Mouse (Mus musculus) embryonic facial prominence, embryonic 15.5 days (tissue): Measurements from ENCODE around the gene Olfr688. TPM values are rescaled to one million over a fixed set of nuclear protein-coding genes. Genes with fewer than 3 reads are reported as not detected.

Source experiments
- ATAC-seq: fragments of 200-750 bp; cut with Nextera tagmentation; 2 replicates; pipeline ENCODE4 v1.8.0; 2017; ENCODE audit warnings: low read depth, moderate TSS enrichment; ENCODE audit not compliant: insufficient number of reproducible peaks, low FRiP score, low TSS enrichment
- H3K27ac ChIP-seq: fragments of 300-500 bp; sonication (generic); replicated peaks from 2 replicates; pipeline ENCODE4 v1.5.1; 2015; ENCODE audit warnings: mild to moderate bottlenecking, inconsistent platforms
- H3K27me3 ChIP-seq: fragments of 300-500 bp; sonication (generic); 2 replicates; pipeline ENCODE4 v1.6.1; 2015; ENCODE audit warnings: inconsistent platforms
- H3K36me3 ChIP-seq: fragments of 300-500 bp; sonication (generic); 2 replicates; pipeline ENCODE4 v1.6.1; 2015; ENCODE audit warnings: mild to moderate bottlenecking, inconsistent platforms
- H3K4me1 ChIP-seq: fragments of 300-500 bp; sonication (generic); 2 replicates; pipeline ENCODE4 v1.6.1; 2015; ENCODE audit warnings: inconsistent platforms
- H3K4me2 ChIP-seq: fragments of 300-500 bp; sonication (generic); replicated peaks from 2 replicates; pipeline ENCODE4 v1.6.1; 2015; ENCODE audit warnings: mild to moderate bottlenecking, inconsistent platforms
- H3K4me3 ChIP-seq: fragments of 300-500 bp; sonication (generic); replicated peaks from 2 replicates; pipeline ENCODE4 v1.5.1; 2015; ENCODE audit warnings: mild to moderate bottlenecking, inconsistent platforms
- H3K9ac ChIP-seq: fragments of 300-500 bp; sonication (generic); 2 replicates; pipeline ENCODE4 v1.6.1; 2015; ENCODE audit warnings: inconsistent platforms
- H3K9me3 ChIP-seq: fragments of 300-500 bp; sonication (generic); replicated peaks from 2 replicates; pipeline ENCODE4 v1.6.1; 2016; ENCODE audit warnings: inconsistent platforms
- WGBS: fragments of 180-500 bp; shearing (Covaris S2); methylation state at CpG from one replicate; pipeline ENCODE4 v1.1.7; 2015; 5-methylcytosine and 5-hydroxymethylcytosine counted together
- polyA plus RNA-seq: library from polyadenylated mRNA; unstranded; fragments of >200 nt; fragmentation: Nextera tagmentation; extraction: Ambion mirVana; gene quantifications from 2 replicates; pipeline ENCODE4 v1.2.1, GENCODE M21; 2015

The Olfr688 gene
- 0.17 TPM in 1 of 2 replicates, not detected in the other for polyA plus RNA-seq

DNA sequence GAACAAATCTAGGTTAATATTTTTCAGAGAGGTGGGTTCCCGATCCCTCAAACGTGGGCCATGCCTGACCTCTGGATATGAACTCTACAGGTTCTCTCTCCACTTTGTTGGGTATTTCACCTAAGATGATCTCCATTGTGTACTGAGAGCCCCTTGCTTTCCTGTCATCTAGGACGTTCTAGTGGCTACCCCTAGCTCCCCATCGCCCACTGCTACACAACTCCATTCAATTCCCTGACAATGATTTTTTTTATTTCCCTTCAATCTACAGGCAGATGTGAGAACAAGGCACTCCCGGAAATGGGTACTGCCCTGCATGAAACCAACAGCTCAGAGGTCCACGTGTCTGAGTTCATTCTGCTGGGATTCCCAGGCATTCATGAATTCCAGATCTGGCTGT is at the start of gene Olfr688:
Olfr688 (plus strand) TSS at position 301 of the 400 bp plus-strand sequence.
- Histone ChIP-seq H3K9ac (no peak within 1 kb of the TSS), H3K4me2 (no peak within 1 kb of the TSS), H3K27me3 (no peaks in the 10 kb centered on the region), H3K27ac (no peak within 1 kb of the TSS), H3K4me3 (no peak within 1 kb of the TSS), H3K36me3 (no peaks in the 10 kb centered on the region), H3K9me3 (no peaks in the 10 kb centered on the region), H3K4me1 (no peaks in the 10 kb centered on the region)
- ATAC-seq: no peak
- WGBS: 70% methylated on average over 6 of the region's 6 CpGs

DNA sequence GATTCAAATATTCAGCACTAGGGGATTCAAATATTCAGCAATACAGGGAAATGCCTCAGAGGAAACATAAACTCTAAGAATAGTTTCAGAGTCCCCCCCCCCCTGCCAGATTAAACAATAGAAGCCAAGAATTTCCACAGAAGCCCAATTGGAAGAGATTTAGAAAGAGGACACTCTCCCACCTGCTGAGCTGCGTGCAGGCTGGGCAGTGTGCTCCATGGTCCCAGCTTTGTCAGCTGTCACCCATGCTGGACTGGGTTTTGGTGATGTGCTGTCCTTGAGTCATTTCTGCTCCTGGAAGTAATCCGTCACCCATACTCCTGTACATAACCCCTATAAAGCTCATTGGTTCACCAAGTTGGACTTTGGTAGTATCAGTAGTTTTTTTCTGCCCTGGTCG is 40.2 kb upstream of the Olfr688 start:
- H3K9me3 ChIP-seq: no peaks in the 10 kb centered on the region
- no peak overlapping the region for H3K27ac ChIP-seq
- H3K36me3 ChIP-seq: no peaks in the 10 kb centered on the region
- no peak overlapping the region for H3K9ac ChIP-seq
- ATAC-seq: no peak
- WGBS: 83% methylated on average over 3 of the region's 3 CpGs
- H3K4me1 ChIP-seq: no peaks in the 10 kb centered on the region
- no peaks in the 10 kb centered on the region for H3K27me3 ChIP-seq
- H3K4me2 ChIP-seq: no peak overlapping the region
- H3K4me3 ChIP-seq: no peak overlapping the region

GRCm38 (mm10) chr7:105248197-105248596 is 39.7 kb upstream of the Olfr688 start:
- ATAC-seq: no peak
- no peaks in the 10 kb centered on the region for H3K36me3 ChIP-seq
- no peaks in the 10 kb centered on the region for H3K4me1 ChIP-seq
- WGBS: 67% methylated on average over 1 of the region's 1 CpGs
- H3K4me3 ChIP-seq: no peak overlapping the region
- no peak overlapping the region for H3K9ac ChIP-seq
- H3K27me3 ChIP-seq: no peaks in the 10 kb centered on the region
- no peak overlapping the region for H3K4me2 ChIP-seq
- H3K9me3 ChIP-seq: no peaks in the 10 kb centered on the region
- H3K27ac ChIP-seq: no peak overlapping the region

DNA sequence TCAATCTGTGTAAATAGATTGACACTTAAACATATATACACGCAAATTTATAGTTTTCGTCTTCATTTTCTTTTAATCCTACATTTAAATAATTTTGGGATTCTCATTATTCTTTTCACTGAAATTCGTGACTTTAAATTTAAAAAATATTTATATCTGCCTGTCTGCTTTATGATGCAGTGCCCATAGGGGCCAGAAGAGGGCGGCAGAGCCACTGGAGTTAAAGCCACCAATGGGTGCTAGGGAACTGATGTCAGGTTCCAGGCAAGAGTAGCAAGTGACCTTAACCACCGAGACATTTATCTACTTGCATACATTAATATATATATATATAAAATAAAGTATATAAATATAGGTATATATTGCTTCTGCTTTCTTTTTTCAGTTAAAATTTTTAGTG is 31.2 kb upstream of the Olfr688 start:
- no peak for ATAC-seq
- no peaks in the 10 kb centered on the region for H3K9me3 ChIP-seq
- no peak overlapping the region for H3K9ac ChIP-seq
- 61% methylated on average over 5 of the region's 5 CpGs for WGBS
- H3K4me2 ChIP-seq: no peak overlapping the region
- H3K27ac ChIP-seq: no peak overlapping the region
- no peaks in the 10 kb centered on the region for H3K27me3 ChIP-seq
- no peaks in the 10 kb centered on the region for H3K4me1 ChIP-seq
- H3K4me3 ChIP-seq: no peak overlapping the region
- H3K36me3 ChIP-seq: no peaks in the 10 kb centered on the region

- Histone ChIP-seq H3K36me3 (no peaks in the 10 kb centered on the region), H3K4me1 (no peaks in the 10 kb centered on the region), H3K27me3 (no peaks in the 10 kb centered on the region), H3K4me2 (no peak overlapping the region), H3K4me3 (no peak overlapping the region), H3K9me3 (no peaks in the 10 kb centered on the region), H3K27ac (no peak overlapping the region), H3K9ac (no peak overlapping the region)
- WGBS: 64% methylated on average over 7 of the region's 7 CpGs
- ATAC-seq: no peak; the same call in 1 of the 2 replicates
Observed at GRCm38 (mm10) chr7:105272426-105272825, 15.5 kb upstream of the Olfr688 start.

- Histone ChIP-seq H3K27me3 (no peaks in the 10 kb centered on the region), H3K4me3 (no peak overlapping the region), H3K9me3 (no peaks in the 10 kb centered on the region), H3K36me3 (no peaks in the 10 kb centered on the region), H3K9ac (no peak overlapping the region), H3K4me2 (no peak overlapping the region), H3K4me1 (no peaks in the 10 kb centered on the region), H3K27ac (no peak overlapping the region)
- no peak for ATAC-seq
Observed at GRCm38 (mm10) chr7:105290051-105290450, 2.2 kb downstream of the Olfr688 start.

GRCm38 (mm10) chr7:105310865-105311264 is 23.0 kb downstream of the Olfr688 start, which contains the start of gene Olfr689:
Olfr689 (plus strand) TSS chr7:105311165.
- H3K27me3 ChIP-seq: no peaks in the 10 kb centered on the region
- no peak within 1 kb of the TSS for H3K4me3 ChIP-seq
- 65% methylated on average over 1 of the region's 1 CpGs for WGBS
- no peaks in the 10 kb centered on the region for H3K9me3 ChIP-seq
- H3K4me2 ChIP-seq: no peak within 1 kb of the TSS
- no peak within 1 kb of the TSS for H3K27ac ChIP-seq
- no peaks in the 10 kb centered on the region for H3K36me3 ChIP-seq
- no peaks in the 10 kb centered on the region for H3K4me1 ChIP-seq
- ATAC-seq: no peak
- no peak within 1 kb of the TSS for H3K9ac ChIP-seq

- 73% methylated on average over 2 of the region's 2 CpGs for WGBS
- ATAC-seq: no peak
Observed at GRCm38 (mm10) chr7:105325302-105325701, 37.4 kb downstream of the Olfr688 start.

DNA sequence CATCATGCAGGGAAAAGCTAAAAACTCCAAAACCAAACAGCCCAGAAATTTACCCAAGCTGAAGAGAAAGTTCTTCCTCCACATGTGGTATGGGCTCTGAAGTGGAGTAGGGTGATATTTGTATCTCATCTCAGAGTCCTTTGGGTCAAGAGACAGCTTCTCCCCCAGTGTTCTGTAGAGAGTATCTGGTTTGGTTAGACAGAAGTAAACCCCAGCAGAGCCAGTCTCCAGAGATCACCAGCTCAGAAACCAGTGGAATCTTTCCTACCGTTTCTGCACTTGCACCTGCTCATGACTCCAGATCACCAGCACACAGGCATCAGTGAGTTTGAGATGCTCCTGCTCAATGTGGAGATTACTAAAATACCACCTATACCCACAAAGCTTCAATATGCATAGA is 46.1 kb downstream of the Olfr688 start, which contains the start of gene Olfr690:
Olfr690 (minus strand) TSS at position 101 of the 400 bp plus-strand sequence.
- ATAC-seq: no peak
- H3K4me1 ChIP-seq: no peaks in the 10 kb centered on the region
- no peaks in the 10 kb centered on the region for H3K27me3 ChIP-seq
- no peak within 1 kb of the TSS for H3K4me3 ChIP-seq
- no peak within 1 kb of the TSS for H3K27ac ChIP-seq
- H3K9ac ChIP-seq: no peak within 1 kb of the TSS
- H3K9me3 ChIP-seq: no peaks in the 10 kb centered on the region
- 65% methylated on average over 1 of the region's 1 CpGs for WGBS
- no peaks in the 10 kb centered on the region for H3K36me3 ChIP-seq
- no peak within 1 kb of the TSS for H3K4me2 ChIP-seq

More at GRCm38 (mm10) chr7:105325302-105325701, 37.4 kb downstream of the Olfr688 start:
- Histone ChIP-seq H3K27ac (no peak overlapping the region), H3K4me2 (no peak overlapping the region), H3K9ac (no peak overlapping the region), H3K27me3 (no peaks in the 10 kb centered on the region), H3K4me3 (no peak overlapping the region), H3K4me1 (no peaks in the 10 kb centered on the region), H3K36me3 (no peaks in the 10 kb centered on the region), H3K9me3 (no peaks in the 10 kb centered on the region)

Other genes starting within 250 kb of the Olfr688 start
- 0.47 TPM in 1 of 2 replicates, not detected in the other for gene Olfr677, start 236.7 kb upstream of the Olfr688 start, polyA plus RNA-seq
- not detected in 2 replicates for gene Olfr678, start 223.6 kb upstream of the Olfr688 start, polyA plus RNA-seq
- 0.04 and 0.21 TPM in 2 replicates for gene Olfr679, start 206.9 kb upstream of the Olfr688 start, polyA plus RNA-seq
- gene Olfr680-ps1, start 195.3 kb upstream of the Olfr688 start, polyA plus RNA-seq: not detected in 2 replicates
- 0.11 and 0.71 TPM in 2 replicates for gene Olfr681, start 171.3 kb upstream of the Olfr688 start, polyA plus RNA-seq
- gene Olfr683, start 141.1 kb upstream of the Olfr688 start, polyA plus RNA-seq: 0.61 TPM in 1 of 2 replicates, not detected in the other
- gene Olfr684, start 124.4 kb upstream of the Olfr688 start, polyA plus RNA-seq: not detected in 2 replicates
- 0.25 and 0.27 TPM in 2 replicates for gene Olfr685, start 102.1 kb upstream of the Olfr688 start, polyA plus RNA-seq
- gene Olfr686, start 80.6 kb upstream of the Olfr688 start, polyA plus RNA-seq: 0.09 TPM in 1 of 2 replicates, not detected in the other
- 0.20 and 0.53 TPM in 2 replicates for gene Olfr689, start 23.1 kb downstream of the Olfr688 start, polyA plus RNA-seq
- gene Olfr690, start 46.0 kb downstream of the Olfr688 start, polyA plus RNA-seq: 0.13 and 0.24 TPM in 2 replicates
- 0.33 and 0.41 TPM in 2 replicates for gene Olfr691, start 54.2 kb downstream of the Olfr688 start, polyA plus RNA-seq
- gene Olfr692, start 80.1 kb downstream of the Olfr688 start, polyA plus RNA-seq: 0.33 and 0.39 TPM in 2 replicates
- gene Gm5901, start 86.9 kb downstream of the Olfr688 start, polyA plus RNA-seq: not detected in 2 replicates
- gene Fam160a2, start 112.0 kb downstream of the Olfr688 start, polyA plus RNA-seq: 41.3 and 44.0 TPM in 2 replicates
- gene Cnga4, start 116.5 kb downstream of the Olfr688 start, polyA plus RNA-seq: 0.51 and 0.87 TPM in 2 replicates
- 0.48 and 0.49 TPM in 2 replicates for gene Cckbr, start 137.6 kb downstream of the Olfr688 start, polyA plus RNA-seq
- gene Cavin3, start 194.2 kb downstream of the Olfr688 start, polyA plus RNA-seq: 150 and 156 TPM in 2 replicates